Mouse (Mus musculus) cortical plate, adult 2 months (tissue): ENCODE data around the gene 1700016C15Rik. TPM values are rescaled to one million over a fixed set of nuclear protein-coding genes. Genes with fewer than 3 reads are reported as not detected.

Experiments used
- H3K27ac ChIP-seq: fragments of 200-500 bp; 2 replicates; pipeline ENCODE4 v1.5.1; 2012; ENCODE audit warnings: low read length, control low read depth, inconsistent platforms; ENCODE audit not compliant: insufficient read depth
- H3K4me1 ChIP-seq: fragments of 200-500 bp; 2 replicates; pipeline ENCODE4 v1.6.1; 2011; ENCODE audit warnings: low read length; ENCODE audit not compliant: control insufficient read depth, insufficient read depth
- H3K4me3 ChIP-seq: fragments of 200-500 bp; 2 replicates; pipeline ENCODE4 v1.5.1; 2011; ENCODE audit warnings: mild to moderate bottlenecking, low read length, control low read depth; ENCODE audit not compliant: insufficient read depth
- CTCF ChIP-seq: fragments of 200-500 bp; IDR thresholded peaks from 2 replicates; pipeline ENCODE4 v1.5.1; 2011; ENCODE audit warnings: mild to moderate bottlenecking, control low read depth, low read length; ENCODE audit not compliant: insufficient read depth; ENCODE audit errors: extremely low read depth
- POLR2A ChIP-seq: fragments of 200-500 bp; IDR thresholded peaks from 2 replicates; pipeline ENCODE4 v1.6.1; 2011; ENCODE audit warnings: mild to moderate bottlenecking, low read length, control low read depth; ENCODE audit not compliant: insufficient read depth; ENCODE audit errors: extremely low read depth
- polyA plus RNA-seq: library from polyadenylated mRNA; depleted of rRNA; stranded (reverse); fragments of >200 nt; gene quantifications from 2 replicates; pipeline ENCODE4 v1.2.3, GENCODE M21; 2012; rRNA removed

1700016C15Rik gene
- not detected in 2 replicates for polyA plus RNA-seq

DNA sequence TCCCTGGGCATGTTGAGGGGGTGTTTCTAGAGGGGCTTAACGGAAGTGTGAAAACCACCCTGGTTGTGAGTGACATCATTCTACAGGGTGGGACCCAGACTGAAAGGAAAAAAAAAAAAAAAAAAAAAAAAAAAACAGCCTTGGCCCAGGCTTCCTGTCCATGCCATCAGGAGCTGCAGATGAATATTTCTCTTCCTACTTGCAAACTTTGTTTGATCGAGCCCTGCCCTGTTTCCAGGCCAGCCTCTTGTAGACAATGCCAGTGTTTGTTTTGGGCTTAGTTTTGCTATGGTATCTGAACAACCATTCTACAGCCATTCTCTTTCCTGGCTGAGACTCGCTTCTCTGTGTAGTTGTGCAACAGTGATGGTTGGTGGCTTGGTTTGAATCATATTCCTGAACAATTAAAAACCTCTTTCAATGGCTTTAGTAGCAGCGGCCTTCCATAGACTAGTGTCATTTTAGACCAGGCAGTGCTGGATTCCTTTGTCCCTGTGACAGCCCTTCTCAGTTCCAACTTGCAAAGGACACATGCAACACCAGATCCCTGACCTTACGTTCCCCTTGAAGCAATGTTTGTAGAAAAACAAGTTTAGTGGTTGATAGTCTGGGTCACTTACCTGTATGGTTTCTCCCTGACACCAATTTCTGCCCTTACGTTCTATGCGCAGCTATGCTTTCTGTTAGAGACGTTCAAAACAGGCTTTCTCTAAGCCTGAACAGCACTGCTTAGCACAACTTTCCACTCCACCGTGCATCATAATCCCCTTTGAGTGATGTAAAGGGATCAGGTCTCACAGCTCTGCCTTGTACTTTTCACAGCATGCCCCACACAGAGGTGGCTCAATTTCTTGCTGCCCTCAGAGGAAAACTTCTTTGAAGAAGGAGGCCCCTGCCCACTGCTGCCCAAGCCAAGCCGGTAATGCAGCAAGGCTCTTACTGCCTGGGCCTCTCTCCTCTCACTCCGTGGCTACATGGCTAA is at the start of gene 1700016C15Rik:
Gene 1700016C15Rik, plus strand, starts transcription at position 772 of the 982 bp plus-strand sequence.
- H3K4me1 ChIP-seq: no peaks in the 10 kb centered on the region
- no peak within 1 kb of the TSS for H3K27ac ChIP-seq
- TF ChIP-seq POLR2A: no peak
- TF ChIP-seq CTCF: no peak
- no peak within 1 kb of the TSS for H3K4me3 ChIP-seq

GRCm38 (mm10) chr1:177681239-177681638 is 48.4 kb upstream of the 1700016C15Rik start:
- TF ChIP-seq POLR2A (no peak), CTCF (no peak)
- H3K27ac ChIP-seq: no peak overlapping the region

DNA sequence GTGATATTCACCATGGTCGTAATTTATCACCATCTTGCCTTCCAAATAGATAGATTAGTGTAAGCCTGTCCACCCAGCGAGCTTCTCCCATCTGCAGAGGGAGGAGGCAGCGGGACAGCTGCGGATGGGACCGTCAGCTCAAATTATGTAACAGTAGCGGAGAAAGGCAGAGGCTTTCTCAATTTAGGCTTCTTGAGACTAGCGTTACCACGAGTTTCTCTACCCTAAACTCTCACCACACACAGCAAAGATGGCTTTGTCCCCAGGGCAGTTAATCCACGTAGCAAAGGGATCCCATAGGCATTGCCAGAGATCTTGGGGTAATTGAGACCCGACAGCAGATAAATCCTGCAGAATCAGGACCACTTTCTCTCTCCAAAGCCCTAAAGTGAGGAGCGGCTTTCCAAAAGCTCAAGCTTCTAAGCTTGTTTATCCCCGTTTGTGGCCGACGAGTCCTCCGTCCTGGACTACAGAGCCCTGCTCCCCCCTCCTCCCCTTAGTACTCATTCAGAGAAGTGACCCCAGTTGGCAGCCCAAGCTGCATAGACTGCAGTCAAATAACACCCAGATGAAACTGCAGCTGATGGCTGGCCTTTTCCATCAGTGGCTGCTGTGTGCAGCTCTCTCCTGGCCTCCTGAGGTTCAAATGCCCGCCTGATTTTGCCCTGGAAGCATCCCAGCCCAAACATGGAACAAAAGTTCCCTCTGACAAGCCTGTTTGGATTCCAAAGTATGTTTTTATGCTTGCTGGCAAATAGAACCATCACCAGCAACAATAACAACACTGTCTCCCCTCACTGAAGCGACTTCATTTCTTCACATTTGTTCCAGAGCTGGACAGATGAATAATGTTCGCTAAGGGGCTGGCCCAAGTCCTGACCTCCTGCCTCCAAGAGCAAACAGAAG is 45.4 kb upstream of the 1700016C15Rik start:
- no peak for TF ChIP-seq POLR2A
- no peak for TF ChIP-seq CTCF
- H3K4me3 ChIP-seq: no peak overlapping the region
- H3K27ac ChIP-seq: peak overlapping the region; percentile 24
- no peaks in the 10 kb centered on the region for H3K4me1 ChIP-seq

More at GRCm38 (mm10) chr1:177681239-177681638, 48.4 kb upstream of the 1700016C15Rik start:
- Histone ChIP-seq H3K4me3 (no peak overlapping the region), H3K4me1 (no peaks in the 10 kb centered on the region)

GRCm38 (mm10) chr1:177684901-177685300 is 44.7 kb upstream of the 1700016C15Rik start:
- no peak overlapping the region for H3K27ac ChIP-seq
- peak; percentile 48; the same call in 1 of the 2 replicates for TF ChIP-seq CTCF
- TF ChIP-seq POLR2A: no peak
- no peaks in the 10 kb centered on the region for H3K4me1 ChIP-seq
- no peak overlapping the region for H3K4me3 ChIP-seq

GRCm38 (mm10) chr1:177686137-177686536 is 43.5 kb upstream of the 1700016C15Rik start:
- no peak overlapping the region for H3K27ac ChIP-seq
- H3K4me1 ChIP-seq: no peaks in the 10 kb centered on the region
- H3K4me3 ChIP-seq: no peak overlapping the region
- TF ChIP-seq POLR2A (no peak), CTCF (no peak)

GRCm38 (mm10) chr1:177686982-177687381 is 42.6 kb upstream of the 1700016C15Rik start:
- H3K4me1 ChIP-seq: no peaks in the 10 kb centered on the region
- H3K27ac ChIP-seq: no peak overlapping the region
- TF ChIP-seq CTCF: no peak
- no peak for TF ChIP-seq POLR2A
- no peak overlapping the region for H3K4me3 ChIP-seq

DNA sequence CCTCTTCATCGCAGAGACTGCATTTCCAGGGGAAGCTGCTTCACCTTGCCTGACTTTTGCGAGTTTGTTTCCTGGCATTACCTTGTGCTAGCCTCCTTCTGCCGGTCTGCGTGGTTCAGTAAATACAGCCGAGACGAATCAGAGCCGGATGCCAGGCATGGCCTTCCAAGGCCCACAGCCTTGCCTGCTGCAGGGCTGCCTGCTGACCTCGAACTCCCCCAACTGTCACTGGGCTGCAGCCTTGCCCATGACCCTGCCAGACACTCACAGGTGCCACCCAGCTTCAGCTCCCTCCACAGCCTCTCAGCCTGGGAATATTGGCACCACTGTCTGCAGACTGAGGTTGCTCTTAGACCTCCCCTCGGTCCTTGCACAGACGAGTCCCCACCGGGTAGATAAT is 37.1 kb upstream of the 1700016C15Rik start:
- Histone ChIP-seq H3K27ac (no peak overlapping the region), H3K4me3 (no peak overlapping the region), H3K4me1 (no peaks in the 10 kb centered on the region)
- TF ChIP-seq POLR2A: no peak
- TF ChIP-seq CTCF: no peak

DNA sequence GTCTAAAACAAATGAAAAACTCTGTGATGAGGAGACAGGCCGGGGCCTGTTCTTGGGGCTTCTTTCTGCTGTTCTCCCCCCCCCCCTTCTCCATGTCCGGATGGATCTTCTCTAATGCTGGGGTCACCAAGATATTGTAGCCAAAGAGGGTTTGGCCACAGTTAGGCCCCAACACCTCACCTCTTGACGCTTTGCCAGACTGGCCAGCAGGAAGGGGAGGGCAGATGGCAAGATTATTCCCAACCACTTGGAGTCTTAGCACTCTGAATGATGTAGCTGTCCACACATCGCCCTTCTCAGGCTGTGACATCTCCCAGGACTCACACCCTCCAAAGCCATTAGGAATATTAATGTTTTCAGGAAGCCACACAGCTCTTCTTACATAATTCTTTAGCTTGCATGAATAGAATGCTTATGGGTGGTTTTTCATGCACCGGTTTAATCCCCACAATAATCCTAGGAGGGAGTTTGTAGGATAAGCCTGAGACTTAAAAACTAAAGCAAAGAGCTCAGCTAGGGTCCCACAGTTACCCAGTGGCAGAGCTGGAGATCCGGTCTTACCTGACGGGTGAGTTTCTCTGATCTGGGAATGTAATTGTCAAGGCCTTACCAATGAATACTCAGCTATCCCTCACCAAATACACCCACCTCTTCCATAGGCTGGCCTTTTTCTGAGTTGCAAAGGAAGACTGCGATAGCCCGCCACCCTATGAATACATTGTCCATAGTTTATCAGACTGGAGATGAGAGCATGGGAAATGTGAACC is 35.9 kb upstream of the 1700016C15Rik start:
- Histone ChIP-seq H3K4me1 (no peaks in the 10 kb centered on the region), H3K27ac (no peak overlapping the region)
- no peak for TF ChIP-seq POLR2A
- no peak for TF ChIP-seq CTCF

More for the DNA sequence above, 35.9 kb upstream of the 1700016C15Rik start:
- H3K4me3 ChIP-seq: no peak overlapping the region
